Mouse (Mus musculus) heart, adult 2 months (tissue): Measurements from ENCODE around the gene Tpo. TPM values are rescaled to one million over a fixed set of nuclear protein-coding genes. Genes with fewer than 3 reads are reported as not detected.

Experiments
- DNase-seq, 2 experiments: peaks; one replicate each; pipeline ENCODE4 v3.0.0; 2021
- H3K27ac ChIP-seq: fragments of 200-600 bp; 2 replicates; pipeline ENCODE4 v1.8.1; 2022
- H3K27me3 ChIP-seq: fragments of 200-500 bp; 2 replicates; pipeline ENCODE4 v1.6.1; 2012; ENCODE audit warnings: mild to moderate bottlenecking, low read length, inconsistent platforms, mixed read lengths; ENCODE audit not compliant: control insufficient read depth, insufficient read depth
- H3K36me3 ChIP-seq: fragments of 200-500 bp; 2 replicates; pipeline ENCODE4 v1.6.1; 2012; ENCODE audit warnings: low read length, inconsistent platforms; ENCODE audit not compliant: control insufficient read depth, insufficient read depth
- H3K4me1 ChIP-seq: fragments of 200-500 bp; 2 replicates; pipeline ENCODE4 v1.6.1; 2011; ENCODE audit warnings: low read length; ENCODE audit not compliant: control insufficient read depth, insufficient read depth
- H3K4me3 ChIP-seq: fragments of 200-600 bp; 2 replicates; pipeline ENCODE4 v1.8.1; 2022
- H3K79me2 ChIP-seq: fragments of 200-500 bp; replicated peaks from 2 replicates; pipeline ENCODE4 v1.6.1; 2012; ENCODE audit warnings: mild to moderate bottlenecking, inconsistent platforms, low read length, moderate library complexity, mixed read lengths; ENCODE audit not compliant: control insufficient read depth, insufficient read depth
- H3K9ac ChIP-seq: fragments of 200-500 bp; 2 replicates; pipeline ENCODE4 v1.6.1; 2012; ENCODE audit warnings: low read depth, mild to moderate bottlenecking, control low read depth, inconsistent platforms, low read length, mixed read lengths
- CTCF ChIP-seq: fragments of 200-600 bp; IDR thresholded peaks from 2 replicates; pipeline ENCODE4 v1.8.1; 2022; ENCODE audit warnings: antibody characterized with exemption, mild to moderate bottlenecking, moderate library complexity
- EP300 ChIP-seq: fragments of 200-500 bp; IDR thresholded peaks from 2 replicates; pipeline ENCODE4 v1.6.1; 2011; ENCODE audit warnings: low read depth, low read length, control low read depth; ENCODE audit not compliant: insufficient read depth
- POLR2A ChIP-seq: fragments of 200-500 bp; IDR thresholded peaks from 2 replicates; pipeline ENCODE4 v1.6.1; 2011; ENCODE audit warnings: mild to moderate bottlenecking, low read depth, low read length, control low read depth; ENCODE audit not compliant: insufficient read depth
- WGBS: fragments of 180-500 bp; shearing (Covaris S2); methylation state at CpG from one replicate; pipeline ENCODE4 v1.1.7; 2018; 5-methylcytosine and 5-hydroxymethylcytosine counted together
- intact Hi-C: fragments of 180-260 bp; cut with DNase I; formaldehyde crosslinking; loops from one replicate; pipeline ENCODE4 v1.15.1; 2025
- polyA plus RNA-seq: library from polyadenylated mRNA; depleted of rRNA; stranded (reverse); fragments of >200 nt; gene quantifications from 2 replicates; pipeline ENCODE4 v1.2.3, GENCODE M21; 2012
- total RNA-seq, 2 experiments: library from RNA; stranded (reverse); gene quantifications; 2 replicates each; pipeline ENCODE4 v1.2.3; 2021

Gene Tpo
- total and polyA plus RNA-seq, 3 experiments = not detected

DNA sequence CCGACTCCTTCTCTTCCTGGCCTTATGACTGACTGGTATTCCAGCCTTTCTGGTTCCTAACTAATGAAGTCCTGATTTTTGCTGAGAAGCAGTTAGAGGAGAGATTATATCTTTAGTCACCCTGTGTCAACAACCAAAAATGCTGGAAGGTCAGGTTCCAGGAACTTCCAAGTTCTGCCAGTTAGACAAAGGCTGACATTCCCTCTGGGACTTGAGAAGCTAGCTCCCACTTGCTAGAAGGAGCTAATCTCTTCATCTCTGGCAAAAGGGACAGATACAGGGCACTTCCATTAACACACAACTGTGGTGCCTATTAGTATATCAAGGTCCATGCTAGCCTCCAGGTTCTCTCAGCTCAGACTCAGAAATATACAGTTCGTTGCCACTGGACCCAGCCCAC lies 64.6 kb downstream of the Tpo start:
- intact Hi-C loops = no loop called here
- Histone ChIP-seq H3K4me3 (no peak overlapping the region), H3K36me3 (no peaks in the 10 kb centered on the region), H3K27me3 (no peaks in the 10 kb centered on the region), H3K79me2 (no peaks in the 10 kb centered on the region), H3K4me1 (no peaks in the 10 kb centered on the region), H3K9ac (no peak overlapping the region), H3K27ac (no peak overlapping the region)
- WGBS = 70% methylated on average over 2 of the region's 2 CpGs
- DNase-seq = no peak
- TF ChIP-seq CTCF (no peak), POLR2A (no peak), EP300 (no peak)

DNA sequence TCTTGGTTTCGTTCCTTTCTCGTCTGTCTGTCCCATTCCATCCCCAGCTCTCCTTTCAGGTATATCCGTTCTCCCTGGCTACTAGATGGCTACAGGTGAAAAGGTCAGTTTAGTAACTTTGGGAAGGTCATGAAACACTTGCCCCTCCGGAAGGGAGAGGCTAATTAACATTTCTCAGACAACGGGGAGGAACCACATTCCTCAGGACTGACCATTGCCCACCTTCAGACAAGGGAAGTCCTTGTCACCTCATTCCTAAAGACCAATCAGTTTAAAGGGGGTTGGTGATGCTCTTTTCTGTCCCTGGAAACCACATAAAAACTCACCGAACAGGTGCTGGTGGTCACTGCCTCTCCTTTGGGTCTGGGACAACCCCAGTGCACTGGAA lies 70.3 kb downstream of the Tpo start:
- no peak for TF ChIP-seq POLR2A
- TF ChIP-seq CTCF = no peak
- no peak for TF ChIP-seq EP300
- H3K4me3 ChIP-seq = no peak overlapping the region
- intact Hi-C loops = no loop called here
- no peak overlapping the region for H3K27ac ChIP-seq
- WGBS = 52% methylated on average over 6 of the region's 6 CpGs
- H3K9ac ChIP-seq = no peak overlapping the region
- H3K27me3 ChIP-seq = no peaks in the 10 kb centered on the region
- H3K79me2 ChIP-seq = no peaks in the 10 kb centered on the region
- no peak for DNase-seq
- H3K36me3 ChIP-seq = no peaks in the 10 kb centered on the region
- no peaks in the 10 kb centered on the region; the same call in 1 of the 2 replicates for H3K4me1 ChIP-seq

DNA sequence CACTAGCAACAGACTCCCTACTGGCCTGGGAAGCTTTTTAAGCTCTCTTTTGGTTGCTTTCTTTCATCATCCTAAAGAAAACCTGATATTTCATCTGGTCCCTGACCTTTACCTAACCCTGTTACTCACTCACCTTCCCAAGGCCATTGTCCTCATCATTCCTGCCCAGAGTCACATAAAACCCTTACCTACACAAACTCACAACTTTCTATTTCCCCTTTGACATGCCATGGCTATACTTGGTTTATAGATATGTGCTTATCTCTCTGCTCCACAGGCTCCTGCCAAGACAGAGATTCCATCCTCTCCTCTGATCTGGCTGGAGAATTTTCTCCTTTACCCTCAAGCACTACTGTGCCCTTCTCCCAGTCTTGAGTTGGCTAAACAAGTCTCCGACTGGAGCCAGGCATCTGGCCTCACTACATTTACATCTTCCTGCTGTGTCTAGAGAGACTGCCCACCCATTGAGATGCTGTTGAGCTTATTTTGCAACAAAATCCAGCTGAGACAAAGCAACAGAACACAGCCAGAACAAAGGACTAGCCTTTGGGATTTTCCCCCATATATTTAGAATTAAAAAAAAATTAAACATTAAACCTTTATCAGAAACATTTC lies 70.8 kb downstream of the Tpo start:
- no peaks in the 10 kb centered on the region for H3K27me3 ChIP-seq
- no peaks in the 10 kb centered on the region for H3K79me2 ChIP-seq
- H3K36me3 ChIP-seq = no peaks in the 10 kb centered on the region
- H3K9ac ChIP-seq = no peak overlapping the region
- no peaks in the 10 kb centered on the region; the same call in 1 of the 2 replicates for H3K4me1 ChIP-seq
- TF ChIP-seq POLR2A (no peak), CTCF (no peak), EP300 (no peak)
- intact Hi-C loops = no loop called here
- DNase-seq = no peak
- no peak overlapping the region for H3K27ac ChIP-seq
- H3K4me3 ChIP-seq = no peak overlapping the region
- 11% methylated on average over 1 of the region's 1 CpGs for whole genome bisulfite sequencing

GRCm38 (mm10) chr12:30058044-30058443 lies 74.4 kb downstream of the Tpo start:
- intact Hi-C loops = loop anchor here (10.0 kb wide), 1 partner anchor 147 kb away; no protein-coding TSS in a partner anchor
- TF ChIP-seq EP300 = no peak
- Histone ChIP-seq H3K79me2 (no peaks in the 10 kb centered on the region), H3K4me1 (no peaks in the 10 kb centered on the region; the same call in 1 of the 2 replicates), H3K4me3 (no peak overlapping the region), H3K36me3 (no peaks in the 10 kb centered on the region), H3K27ac (no peak overlapping the region), H3K27me3 (no peaks in the 10 kb centered on the region), H3K9ac (no peak overlapping the region)
- 54% methylated on average over 6 of the region's 6 CpGs for WGBS
- DNase-seq = no peak

GRCm38 (mm10) chr12:30054761-30055540 lies 77.5 kb downstream of the Tpo start:
- intact Hi-C loops = loop anchor here (5.0 to 10.0 kb wide), 2 partner anchors 72 to 150 kb away; no protein-coding TSS in a partner anchor
- H3K4me1 ChIP-seq = no peaks in the 10 kb centered on the region; the same call in 1 of the 2 replicates
- no peaks in the 10 kb centered on the region for H3K36me3 ChIP-seq
- H3K4me3 ChIP-seq = no peak overlapping the region
- DNase-seq = no peak
- H3K27me3 ChIP-seq = no peaks in the 10 kb centered on the region
- H3K27ac ChIP-seq = no peak overlapping the region
- no peak overlapping the region for H3K9ac ChIP-seq
- TF ChIP-seq CTCF (no peak), EP300 (no peak), POLR2A (no peak)
- 80% methylated on average over 11 of the region's 11 CpGs for WGBS
- H3K79me2 ChIP-seq = no peaks in the 10 kb centered on the region

DNA sequence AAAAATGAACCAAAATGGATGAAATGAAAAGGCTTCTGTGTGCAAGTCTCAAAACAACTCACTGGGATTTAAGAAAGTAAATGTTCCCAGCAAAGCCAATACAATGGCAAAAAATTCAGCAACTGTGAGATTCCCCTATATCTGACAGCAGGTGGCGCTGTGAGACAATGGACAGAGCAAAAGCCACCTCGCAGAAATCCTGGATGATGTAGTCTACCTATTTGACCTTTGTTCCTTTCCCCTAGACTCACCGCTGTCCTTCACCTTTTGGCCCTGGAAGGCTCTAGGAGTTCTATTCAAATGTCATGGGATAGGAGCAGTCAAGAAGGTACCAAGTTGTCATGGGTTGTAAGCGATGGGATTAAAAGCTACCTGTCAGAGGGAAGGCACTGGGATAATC lies 82.2 kb downstream of the Tpo start:
- Histone ChIP-seq H3K79me2 (no peaks in the 10 kb centered on the region), H3K9ac (no peak overlapping the region), H3K4me1 (no peaks in the 10 kb centered on the region), H3K36me3 (no peaks in the 10 kb centered on the region), H3K4me3 (no peak overlapping the region), H3K27me3 (0 out of 2 replicates have a peak, but pooled peaks cover 1% of the 10 kb centered on the region), H3K27ac (no peak overlapping the region)
- DNase-seq = peak; percentile 23 to 50
- intact Hi-C loops = loop anchor here (1.0 to 10.0 kb wide), 4 partner anchors 77 to 528 kb away; no protein-coding TSS in a partner anchor
- TF ChIP-seq CTCF (peak; percentile 92), POLR2A (no peak)
- whole genome bisulfite sequencing = 22% methylated on average over 4 of the region's 4 CpGs
